Mouse (Mus musculus): ENCODE measurements around the gene Akap6. TPM values are rescaled to one million over a fixed set of nuclear protein-coding genes. Genes with fewer than 3 reads are reported as not detected.

Gene Akap6
- total RNA-seq, 1 experiment from 2014 or later, result 0.05 TPM

- no peak for ATAC-seq (replicated peaks; ENCODE audit: low read depth, poor library complexity, severe bottlenecking)
Observed at GRCm38 (mm10) chr12:53076595-53077400, 377.6 kb downstream of the Akap6 start.

- ATAC-seq (replicated peaks; ENCODE audit: low read depth, poor library complexity, severe bottlenecking), result no peak
Observed at GRCm38 (mm10) chr12:53085789-53086188, 386.6 kb downstream of the Akap6 start.

- ATAC-seq (replicated peaks; ENCODE audit: low read depth, poor library complexity, severe bottlenecking), result no peak
Observed at GRCm38 (mm10) chr12:53112276-53112675, 413.1 kb downstream of the Akap6 start.

GRCm38 (mm10) chr12:53119352-53119751 is 420.2 kb downstream of the Akap6 start:
- ATAC-seq (replicated peaks; ENCODE audit: low read depth, poor library complexity, severe bottlenecking), result no peak

- no peak for ATAC-seq (replicated peaks; ENCODE audit: low read depth, poor library complexity, severe bottlenecking)
Observed at GRCm38 (mm10) chr12:53124131-53124530, 424.9 kb downstream of the Akap6 start.

- ATAC-seq (replicated peaks; ENCODE audit: low read depth, poor library complexity, severe bottlenecking), result no peak
Observed at GRCm38 (mm10) chr12:53124696-53125095, 425.5 kb downstream of the Akap6 start.

- ATAC-seq (replicated peaks; ENCODE audit: low read depth, poor library complexity, severe bottlenecking), result no peak
Observed at GRCm38 (mm10) chr12:53125286-53125685, 426.1 kb downstream of the Akap6 start.

GRCm38 (mm10) chr12:53134196-53134595 is 435.0 kb downstream of the Akap6 start:
- no peak for ATAC-seq (replicated peaks; ENCODE audit: low read depth, poor library complexity, severe bottlenecking)

GRCm38 (mm10) chr12:53137331-53137730 is 438.1 kb downstream of the Akap6 start:
- ATAC-seq (replicated peaks; ENCODE audit: low read depth, poor library complexity, severe bottlenecking), result no peak

GRCm38 (mm10) chr12:53144122-53144695 is 445.0 kb downstream of the Akap6 start:
- ATAC-seq (replicated peaks; ENCODE audit: low read depth, poor library complexity, severe bottlenecking), result no peak

GRCm38 (mm10) chr12:53144760-53145159 is 445.6 kb downstream of the Akap6 start:
- no peak for ATAC-seq (replicated peaks; ENCODE audit: low read depth, poor library complexity, severe bottlenecking)

GRCm38 (mm10) chr12:53145516-53145915 is 446.3 kb downstream of the Akap6 start:
- ATAC-seq (replicated peaks; ENCODE audit: low read depth, poor library complexity, severe bottlenecking), result no peak

- ATAC-seq (replicated peaks; ENCODE audit: low read depth, poor library complexity, severe bottlenecking), result no peak
Observed at GRCm38 (mm10) chr12:53146460-53147050, 447.4 kb downstream of the Akap6 start.

- 0 out of 2 replicates have a peak, but pooled peaks have one; percentile 22 for ATAC-seq (replicated peaks; ENCODE audit: low read depth, poor library complexity, severe bottlenecking)
Observed at GRCm38 (mm10) chr12:53147696-53148095, 448.5 kb downstream of the Akap6 start.

- no peak for ATAC-seq (replicated peaks; ENCODE audit: low read depth, poor library complexity, severe bottlenecking)
Observed at GRCm38 (mm10) chr12:53168189-53169003, 469.2 kb downstream of the Akap6 start.

GRCm38 (mm10) chr12:53191435-53191834 is 492.3 kb downstream of the Akap6 start:
- no peak for ATAC-seq (replicated peaks; ENCODE audit: low read depth, poor library complexity, severe bottlenecking)

GRCm38 (mm10) chr12:53193664-53194063 is 494.5 kb downstream of the Akap6 start:
- ATAC-seq (replicated peaks; ENCODE audit: low read depth, poor library complexity, severe bottlenecking), result no peak

Data from common myeloid progenitor, adult 5-6 weeks (primary cell).